Mouse (Mus musculus): ENCODE data around the gene Map3k10.

Map3k10 gene

DNA sequence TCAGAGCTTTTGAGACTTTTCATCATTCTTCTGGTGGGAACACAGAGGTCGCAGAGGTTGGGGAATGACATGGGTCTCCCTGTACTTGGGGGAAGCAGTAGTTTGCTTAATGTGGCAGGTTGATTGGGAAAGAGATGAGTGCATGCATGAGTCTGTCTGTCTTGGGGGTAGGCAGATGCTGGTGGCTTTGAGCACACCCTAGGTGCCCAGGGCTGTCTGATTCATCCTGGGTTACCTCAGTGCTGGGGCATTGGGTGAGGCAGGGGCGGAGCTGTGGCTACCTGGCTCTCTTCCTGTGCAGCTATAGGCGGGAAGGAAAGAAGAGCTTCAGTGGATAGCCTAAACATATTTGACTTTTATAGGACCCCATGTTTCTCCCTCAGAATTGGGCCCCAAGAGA lies 66.3 kb downstream of the Map3k10 start:
- DNase-seq: no peak

DNA sequence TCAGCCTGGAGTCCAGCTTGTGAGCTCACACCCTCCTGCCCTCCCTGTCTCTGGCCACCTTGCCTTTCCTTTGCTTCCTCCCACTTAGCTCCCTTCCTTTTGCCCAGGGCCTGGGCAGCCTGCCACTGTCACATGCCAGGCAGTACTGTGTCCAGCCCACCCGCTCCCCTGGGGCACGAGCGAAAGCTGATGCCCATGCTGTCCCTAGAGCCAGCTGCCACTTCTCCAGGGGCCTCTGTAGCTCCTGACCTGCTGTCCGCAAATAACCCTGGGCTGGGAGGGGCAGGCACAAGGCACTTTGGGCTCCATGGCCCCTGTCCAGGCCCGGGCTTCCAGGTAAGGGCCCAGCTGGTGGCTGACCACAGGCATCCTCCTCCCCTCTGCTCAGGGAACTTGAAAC lies 66.8 kb downstream of the Map3k10 start:
- peak; percentile 78 to 87 for DNase-seq

DNA sequence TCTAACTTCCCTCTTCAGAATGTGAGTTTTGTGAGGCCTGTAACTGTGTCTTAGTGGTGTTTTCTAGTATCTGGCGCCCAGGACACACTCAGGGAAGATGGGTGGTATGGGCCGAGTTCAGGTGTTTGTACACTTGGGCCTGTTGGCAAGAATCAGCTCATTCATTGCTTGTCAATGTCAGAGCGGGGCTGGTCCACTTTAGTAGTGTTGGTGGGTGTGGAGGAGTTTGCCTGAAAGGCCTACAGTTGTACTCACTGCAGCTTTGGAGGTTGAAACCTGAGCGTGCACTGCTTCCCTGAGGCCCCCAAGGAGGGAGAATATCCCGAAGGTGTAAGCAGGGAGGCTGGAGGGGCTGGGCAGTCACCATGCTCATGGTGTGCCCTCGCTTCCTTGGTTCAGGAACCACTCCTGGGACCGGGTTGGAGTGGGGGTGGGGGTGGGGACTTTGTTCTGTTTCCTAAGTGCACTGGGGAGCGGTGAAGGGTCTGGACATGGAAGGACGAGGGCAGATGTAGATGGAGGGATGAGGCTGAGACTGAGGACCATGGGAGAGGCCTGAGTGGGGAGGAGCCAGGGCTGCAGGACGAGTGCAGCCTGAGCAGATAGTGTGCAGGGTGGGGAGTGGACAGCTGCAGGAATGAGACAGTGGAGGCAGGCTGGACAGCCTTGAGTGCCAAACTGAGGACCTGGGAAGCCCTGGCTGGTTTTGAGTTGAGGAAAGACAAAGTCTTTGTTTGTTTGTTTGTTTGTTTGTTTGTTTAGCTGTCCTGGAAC lies 67.7 kb downstream of the Map3k10 start:
- no peak for DNase-seq

All from kidney, adult 8-10 months (tissue).